Mouse (Mus musculus) megakaryocyte, embryonic 14.5 days (primary cell): ENCODE measurements around the gene Zbtb34.

Experiments
- FLI1 ChIP-seq: IDR thresholded peaks from 2 replicates; pipeline ENCODE4 v1.6.1; 2012; ENCODE audit warnings: low read length, inconsistent platforms, mixed read lengths
- GATA1 ChIP-seq: IDR thresholded peaks from 3 replicates; pipeline ENCODE4 v1.6.1; 2012; ENCODE audit warnings: mixed read lengths, low read length, inconsistent platforms, borderline replicate concordance

DNA sequence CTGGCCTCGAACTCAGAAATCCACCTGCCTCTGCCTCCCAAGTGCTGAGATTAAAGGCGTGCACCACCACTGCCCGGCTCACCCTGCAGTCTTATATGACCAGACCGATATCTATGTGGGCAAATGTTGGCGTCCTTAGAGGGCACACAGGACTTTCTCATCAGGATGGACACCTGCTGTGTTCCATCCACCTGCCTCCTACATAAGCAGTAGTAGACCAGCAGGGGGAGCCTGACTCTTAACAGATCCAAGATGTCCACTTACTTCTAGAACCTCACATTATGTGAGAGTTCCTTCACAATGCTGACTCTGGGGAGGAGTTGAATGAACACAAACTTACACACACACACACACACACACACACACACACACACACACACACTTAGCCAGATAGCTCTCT, 1.8 kb upstream of the Zbtb34 start:
- TF ChIP-seq GATA1 (no peak), FLI1 (no peak)
